Mouse (Mus musculus): ENCODE results near the gene Fam214a. TPM values are rescaled to one million over a fixed set of nuclear protein-coding genes. Genes with fewer than 3 reads are reported as not detected.

Gene Fam214a
- polyA plus RNA-seq, 1 experiment: 2.9 TPM

- Histone ChIP-seq H3K4me1 (ENCODE audit: control insufficient read depth, insufficient read depth, insufficient read length, low read length) (peaks cover 8% of the 10 kb centered on the region), H3K36me3 (ENCODE audit: control insufficient read depth, insufficient read depth, low read length) (no peaks in the 10 kb centered on the region), H3K4me3 (ENCODE audit: low read depth, low read length) (no peak overlapping the region), H3K27me3 (ENCODE audit: control insufficient read depth, insufficient read depth, low read length) (no peaks in the 10 kb centered on the region), H3K27ac (ENCODE audit: insufficient read depth, low read depth, low read length) (no peak overlapping the region)
- TF ChIP-seq CTCF (IDR thresholded peaks at IDR 0.05; ENCODE audit: extremely low read depth, insufficient read length, insufficient replicate concordance, low read depth, low read length) (no peak), POLR2A (IDR thresholded peaks at IDR 0.05; ENCODE audit: low read depth, low read length) (no peak)
- WGBS: 84% methylated on average over 2 of the region's 2 CpGs
Measured at GRCm38 (mm10) chr9:74989990-74990389, 37.3 kb downstream of the Fam214a start.

DNA sequence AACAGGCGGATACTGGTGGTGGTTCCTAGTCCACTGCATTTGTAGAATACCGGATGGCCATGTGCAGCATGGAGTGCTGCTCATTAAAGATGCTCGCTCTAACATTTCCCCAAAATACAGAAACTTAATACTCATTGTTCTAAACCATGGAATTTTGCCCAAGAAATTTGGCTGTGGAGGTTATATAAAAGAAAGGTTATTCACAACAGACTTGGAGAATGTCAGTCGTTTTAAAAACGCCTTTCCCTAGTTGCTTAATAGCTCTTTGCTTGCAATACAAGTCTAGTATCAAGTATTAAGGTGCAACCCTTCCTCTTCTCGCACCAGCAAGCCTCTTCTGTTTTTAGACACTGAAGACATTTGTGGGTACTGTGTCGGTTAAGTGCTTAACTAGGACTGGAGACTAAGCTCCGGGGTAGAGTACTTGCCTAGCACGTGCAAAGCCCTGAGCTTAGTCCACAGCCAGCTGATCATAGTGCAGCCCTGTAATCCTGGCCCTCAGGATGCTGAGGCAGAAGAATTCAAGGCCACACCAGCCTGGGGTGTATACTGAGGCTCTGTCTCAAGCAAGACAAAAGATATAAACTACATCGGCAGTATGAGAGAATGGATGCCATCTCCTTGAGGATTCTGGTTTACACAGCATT lies 42.0 kb downstream of the Fam214a start:
- no peaks in the 10 kb centered on the region for H3K27me3 ChIP-seq (ENCODE audit: control insufficient read depth, insufficient read depth, low read length)
- no peak for TF ChIP-seq CTCF (IDR thresholded peaks at IDR 0.05; ENCODE audit: extremely low read depth, insufficient read length, insufficient replicate concordance, low read depth, low read length)
- TF ChIP-seq POLR2A (IDR thresholded peaks at IDR 0.05; ENCODE audit: low read depth, low read length): no peak
- H3K4me1 ChIP-seq (ENCODE audit: control insufficient read depth, insufficient read depth, insufficient read length, low read length): peaks cover 2% of the 10 kb centered on the region; the same call in 1 of the 2 replicates
- H3K36me3 ChIP-seq (ENCODE audit: control insufficient read depth, insufficient read depth, low read length): no peaks in the 10 kb centered on the region
- no peak overlapping the region for H3K4me3 ChIP-seq (ENCODE audit: low read depth, low read length)
- no peak overlapping the region for H3K27ac ChIP-seq (ENCODE audit: insufficient read depth, low read depth, low read length)
- 84% methylated on average over 10 of the region's 10 CpGs for WGBS

- no peak overlapping the region for H3K4me3 ChIP-seq (ENCODE audit: low read depth, low read length)
- WGBS: 75% methylated on average over 2 of the region's 2 CpGs
- no peaks in the 10 kb centered on the region for H3K36me3 ChIP-seq (ENCODE audit: control insufficient read depth, insufficient read depth, low read length)
- no peak for TF ChIP-seq POLR2A (IDR thresholded peaks at IDR 0.05; ENCODE audit: low read depth, low read length)
- TF ChIP-seq CTCF (IDR thresholded peaks at IDR 0.05; ENCODE audit: extremely low read depth, insufficient read length, insufficient replicate concordance, low read depth, low read length): no peak
- H3K27me3 ChIP-seq (ENCODE audit: control insufficient read depth, insufficient read depth, low read length): no peaks in the 10 kb centered on the region
- H3K27ac ChIP-seq (ENCODE audit: insufficient read depth, low read depth, low read length): no peak overlapping the region
- peaks cover 6% of the 10 kb centered on the region for H3K4me1 ChIP-seq (ENCODE audit: control insufficient read depth, insufficient read depth, insufficient read length, low read length)
Measured at GRCm38 (mm10) chr9:74996349-74996748, 43.7 kb downstream of the Fam214a start.

- no peaks in the 10 kb centered on the region for H3K27me3 ChIP-seq (ENCODE audit: control insufficient read depth, insufficient read depth, low read length)
- H3K36me3 ChIP-seq (ENCODE audit: control insufficient read depth, insufficient read depth, low read length): no peaks in the 10 kb centered on the region
- H3K4me3 ChIP-seq (ENCODE audit: low read depth, low read length): no peak overlapping the region
- H3K27ac ChIP-seq (ENCODE audit: insufficient read depth, low read depth, low read length): no peak overlapping the region
- TF ChIP-seq POLR2A (IDR thresholded peaks at IDR 0.05; ENCODE audit: low read depth, low read length): no peak
- no peak for TF ChIP-seq CTCF (IDR thresholded peaks at IDR 0.05; ENCODE audit: extremely low read depth, insufficient read length, insufficient replicate concordance, low read depth, low read length)
- peaks cover 6% of the 10 kb centered on the region for H3K4me1 ChIP-seq (ENCODE audit: control insufficient read depth, insufficient read depth, insufficient read length, low read length)
Measured at GRCm38 (mm10) chr9:74997976-74998375, 45.3 kb downstream of the Fam214a start.

DNA sequence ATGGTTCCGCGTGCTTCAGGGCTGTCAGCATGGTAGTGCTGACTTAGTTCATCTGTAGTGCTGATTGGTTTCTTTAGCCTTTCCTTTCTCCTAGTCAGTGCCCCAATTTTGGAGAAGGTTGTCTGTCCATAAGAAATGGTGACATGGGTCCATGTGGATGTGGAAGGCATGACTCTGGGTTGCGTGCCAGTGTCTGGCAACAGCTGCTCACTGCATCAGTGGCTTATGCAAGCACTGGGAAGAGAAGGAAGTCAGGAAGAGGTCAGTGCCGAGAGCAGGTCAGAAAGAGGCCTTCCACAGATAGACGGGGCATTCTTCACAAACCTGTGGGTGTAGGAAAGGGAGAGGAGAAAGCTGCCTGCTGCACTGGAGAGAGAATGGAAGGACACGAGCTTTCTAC lies 48.3 kb downstream of the Fam214a start:
- no peak overlapping the region for H3K27ac ChIP-seq (ENCODE audit: insufficient read depth, low read depth, low read length)
- H3K4me1 ChIP-seq (ENCODE audit: control insufficient read depth, insufficient read depth, insufficient read length, low read length): peaks cover 3% of the 10 kb centered on the region
- H3K27me3 ChIP-seq (ENCODE audit: control insufficient read depth, insufficient read depth, low read length): no peaks in the 10 kb centered on the region
- no peak overlapping the region for H3K4me3 ChIP-seq (ENCODE audit: low read depth, low read length)
- 74% methylated on average over 6 of the region's 6 CpGs for WGBS
- no peaks in the 10 kb centered on the region for H3K36me3 ChIP-seq (ENCODE audit: control insufficient read depth, insufficient read depth, low read length)
- no peak for TF ChIP-seq POLR2A (IDR thresholded peaks at IDR 0.05; ENCODE audit: low read depth, low read length)
- no peak for TF ChIP-seq CTCF (IDR thresholded peaks at IDR 0.05; ENCODE audit: extremely low read depth, insufficient read length, insufficient replicate concordance, low read depth, low read length)

DNA sequence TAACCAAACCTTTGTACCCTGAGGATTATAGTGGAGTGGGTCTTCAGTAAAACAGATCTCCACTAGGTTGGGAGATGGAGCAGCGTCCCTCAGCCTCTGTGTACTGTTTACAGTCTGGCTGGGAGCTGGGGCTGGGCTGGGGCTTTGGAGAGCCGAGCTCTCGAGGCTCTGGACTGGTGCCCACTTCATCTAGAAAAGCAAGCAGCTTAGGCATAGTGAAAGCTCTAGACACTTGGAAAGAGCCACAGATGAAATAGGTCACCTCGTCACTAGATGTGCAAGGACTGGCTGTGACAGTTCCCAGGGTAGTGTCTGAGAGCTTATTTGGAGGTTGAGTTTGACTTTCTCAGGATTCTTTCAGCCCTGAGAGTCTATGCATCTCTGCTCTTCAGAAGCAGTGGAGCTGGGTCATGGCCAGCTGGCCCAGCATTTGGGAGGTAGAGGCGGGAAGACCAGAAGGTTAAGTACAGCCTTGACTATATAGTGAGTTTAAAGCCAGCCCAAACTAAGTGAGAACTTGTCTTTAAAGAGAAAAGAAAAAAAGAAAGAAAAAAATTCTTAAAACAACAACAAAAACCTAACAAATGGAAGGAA lies 49.0 kb downstream of the Fam214a start:
- H3K27ac ChIP-seq (ENCODE audit: insufficient read depth, low read depth, low read length): 0 out of 2 replicates have a peak overlapping the region, but pooled peaks have one; percentile 21
- 0 out of 2 replicates have a peak, but pooled peaks cover under 1% of the 10 kb centered on the region for H3K36me3 ChIP-seq (ENCODE audit: control insufficient read depth, insufficient read depth, low read length)
- no peak overlapping the region for H3K4me3 ChIP-seq (ENCODE audit: low read depth, low read length)
- WGBS: 55% methylated on average over 5 of the region's 5 CpGs
- peaks cover 3% of the 10 kb centered on the region for H3K4me1 ChIP-seq (ENCODE audit: control insufficient read depth, insufficient read depth, insufficient read length, low read length)
- no peak for TF ChIP-seq POLR2A (IDR thresholded peaks at IDR 0.05; ENCODE audit: low read depth, low read length)
- TF ChIP-seq CTCF (IDR thresholded peaks at IDR 0.05; ENCODE audit: extremely low read depth, insufficient read length, insufficient replicate concordance, low read depth, low read length): no peak
- no peaks in the 10 kb centered on the region for H3K27me3 ChIP-seq (ENCODE audit: control insufficient read depth, insufficient read depth, low read length)

DNA sequence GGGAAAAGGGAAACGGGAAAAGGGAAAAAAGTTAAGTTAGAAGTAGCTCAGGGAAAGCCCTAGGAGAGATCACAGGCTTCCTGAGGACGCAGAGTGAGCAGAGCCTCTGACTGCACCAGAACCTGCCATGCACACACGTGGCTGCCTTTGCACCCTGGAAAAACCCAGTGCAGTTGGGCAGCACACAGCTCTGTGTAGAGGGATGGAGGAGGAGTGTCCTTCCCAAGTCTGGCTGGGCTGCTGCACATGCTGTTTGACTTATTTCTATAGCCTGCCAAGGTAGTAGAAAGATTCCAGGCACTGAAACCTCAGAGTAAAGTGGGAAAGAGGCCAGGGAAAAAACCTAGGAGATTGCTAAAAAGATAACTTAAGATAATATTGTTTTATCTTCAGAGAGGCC lies 49.6 kb downstream of the Fam214a start:
- H3K4me1 ChIP-seq (ENCODE audit: control insufficient read depth, insufficient read depth, insufficient read length, low read length): peaks cover 3% of the 10 kb centered on the region
- WGBS: 58% methylated on average over 3 of the region's 3 CpGs
- TF ChIP-seq POLR2A (IDR thresholded peaks at IDR 0.05; ENCODE audit: low read depth, low read length): no peak
- TF ChIP-seq CTCF (IDR thresholded peaks at IDR 0.05; ENCODE audit: extremely low read depth, insufficient read length, insufficient replicate concordance, low read depth, low read length): no peak
- no peak overlapping the region for H3K4me3 ChIP-seq (ENCODE audit: low read depth, low read length)
- no peaks in the 10 kb centered on the region for H3K27me3 ChIP-seq (ENCODE audit: control insufficient read depth, insufficient read depth, low read length)
- H3K27ac ChIP-seq (ENCODE audit: insufficient read depth, low read depth, low read length): 0 out of 2 replicates have a peak overlapping the region, but pooled peaks have one; percentile 21
- 0 out of 2 replicates have a peak, but pooled peaks cover 3% of the 10 kb centered on the region for H3K36me3 ChIP-seq (ENCODE audit: control insufficient read depth, insufficient read depth, low read length)

Measured in small intestine, adult 2 months (tissue).